Mouse (Mus musculus): ENCODE measurements around the gene Bud31.
"Not testable (repeated sequence)": the region's sequence is repeated elsewhere in the genome, so short reads cannot be mapped to it uniquely, and the experiment has no call there.

The Bud31 gene

DNA sequence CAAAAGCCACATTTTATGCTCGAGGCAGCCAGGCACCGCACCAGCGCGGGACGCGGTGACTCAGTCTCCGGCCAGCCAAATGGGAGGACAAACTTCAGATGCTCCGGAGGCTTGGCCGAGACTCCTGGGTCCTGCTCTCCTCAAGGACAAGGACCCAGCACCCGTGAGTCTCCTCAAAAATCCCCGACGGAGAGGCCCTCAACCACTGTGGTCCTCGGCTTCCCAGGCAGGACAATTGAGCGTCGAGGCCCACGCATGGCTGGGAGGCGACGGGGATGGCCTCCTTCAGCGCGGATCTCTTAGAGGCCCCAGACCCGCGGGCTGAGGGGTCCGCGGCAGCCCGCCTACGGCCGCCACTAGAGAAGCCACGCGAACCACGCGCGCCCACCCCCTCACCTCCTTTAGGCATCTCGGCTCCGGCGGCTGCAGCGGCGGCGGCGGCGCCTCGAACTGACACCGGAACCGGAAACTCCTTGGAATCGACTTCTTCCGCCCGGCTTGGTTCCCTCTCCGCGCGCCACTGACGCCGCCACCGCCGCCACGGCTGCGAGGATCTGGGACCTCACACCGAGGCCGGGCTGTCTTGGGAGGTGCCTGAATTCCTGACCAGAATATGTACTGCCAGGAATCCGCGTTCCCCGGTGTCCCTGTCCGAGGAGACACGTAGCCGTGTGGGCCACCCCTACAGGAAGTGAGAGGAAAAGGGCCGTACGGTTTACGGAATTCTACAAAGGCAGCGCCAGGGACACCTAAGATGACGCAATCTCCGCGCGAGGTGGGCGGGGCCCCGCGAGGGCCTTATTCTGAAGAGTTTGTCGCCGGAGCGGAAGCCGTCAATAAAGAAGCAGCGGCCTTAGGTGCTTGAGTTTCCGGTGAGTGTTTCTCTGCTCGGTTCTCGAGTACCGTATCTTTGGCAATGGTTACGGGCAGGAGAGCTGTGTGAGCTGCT lies at the start of gene Bud31, which contains the start of gene Pdap1:
Gene Bud31 (plus strand): TSS at position 792 of the 949 bp plus-strand sequence.
Gene Pdap1 (minus strand): TSS at position 668 of the 949 bp plus-strand sequence.
- peak; percentile 96 for DNase-seq

DNA sequence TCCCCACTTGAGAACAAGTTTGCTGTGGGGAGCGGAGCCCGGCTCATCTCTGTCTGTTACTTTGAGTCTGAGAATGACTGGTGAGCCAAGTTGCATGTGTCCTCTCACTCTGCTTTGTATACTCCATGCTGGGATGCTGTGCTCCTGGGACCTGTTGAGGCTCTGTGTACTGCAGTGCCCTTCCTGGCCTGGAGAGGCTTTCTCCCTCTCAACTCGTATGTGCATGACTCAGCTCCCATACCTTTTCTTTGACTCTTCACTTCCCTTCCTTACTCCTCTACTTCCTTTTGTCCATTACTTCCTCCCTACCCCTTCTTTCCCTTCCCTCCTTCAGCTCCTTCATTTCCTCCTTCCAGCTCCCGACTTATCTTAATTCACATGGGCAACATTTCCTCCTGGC lies 44.0 kb upstream of the Bud31 start:
- DNase-seq = no peak

DNA sequence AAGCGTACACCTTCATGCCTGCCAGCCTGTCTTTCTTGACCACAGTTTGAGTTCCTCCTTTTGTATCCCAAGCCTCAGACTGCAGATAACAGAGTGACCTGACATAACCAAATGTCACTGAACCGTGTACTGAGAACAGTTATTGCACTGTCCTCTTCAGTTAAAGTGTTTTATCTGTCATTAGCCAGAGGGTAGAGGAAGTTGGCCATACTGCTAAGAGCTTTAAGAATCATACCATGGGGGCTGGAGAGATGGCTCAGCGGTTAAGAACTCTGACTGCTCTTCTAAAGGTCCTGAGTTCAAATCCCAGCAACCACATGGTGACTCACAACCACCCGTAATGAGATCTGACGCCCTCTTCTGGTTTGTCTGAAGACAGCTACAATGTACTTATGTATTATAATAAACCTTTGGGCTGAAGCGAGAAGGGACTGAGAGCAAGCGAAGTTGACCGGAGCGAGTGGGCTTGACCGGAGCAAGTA lies 41.8 kb upstream of the Bud31 start:
- no peak for DNase-seq

DNA sequence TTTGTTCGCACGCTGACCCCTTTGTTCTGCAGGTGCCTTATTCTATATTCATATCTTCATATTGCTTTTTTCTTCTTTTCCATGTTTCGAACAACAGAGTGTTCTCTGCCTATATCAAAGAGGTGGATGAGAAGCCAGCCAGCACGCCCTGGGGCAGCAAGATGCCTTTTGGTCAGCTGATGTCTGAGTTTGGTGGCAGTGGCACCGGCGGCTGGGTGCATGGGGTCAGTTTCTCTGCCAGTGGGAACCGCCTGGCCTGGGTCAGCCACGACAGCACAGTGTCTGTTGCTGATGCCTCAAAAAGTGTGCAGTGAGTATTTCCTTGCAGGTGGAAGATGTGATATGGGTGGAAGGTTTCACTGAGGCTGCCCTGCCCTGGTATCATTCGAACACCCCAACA lies 39.2 kb upstream of the Bud31 start:
- DNase-seq = no peak

DNA sequence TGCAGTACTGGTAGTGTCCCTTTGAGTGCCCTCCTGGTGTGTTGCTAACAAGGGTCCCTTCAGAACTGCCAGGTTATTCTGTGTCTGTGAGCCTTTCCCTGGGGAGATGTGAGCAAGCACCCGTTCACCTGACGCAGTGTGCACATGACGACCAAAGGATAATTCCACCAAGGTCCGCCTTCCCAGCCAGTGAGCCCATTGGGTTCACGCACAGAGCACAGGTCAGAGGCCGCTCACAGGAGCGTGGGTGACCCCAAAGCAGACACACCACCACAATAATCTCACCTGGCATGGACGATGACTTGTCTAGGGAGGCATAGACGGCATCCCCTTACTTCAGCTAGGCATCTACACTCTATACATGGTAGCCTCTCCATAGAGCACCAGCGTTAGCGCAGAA lies 38.7 kb upstream of the Bud31 start:
- DNase-seq = not testable (repeated sequence)

DNA sequence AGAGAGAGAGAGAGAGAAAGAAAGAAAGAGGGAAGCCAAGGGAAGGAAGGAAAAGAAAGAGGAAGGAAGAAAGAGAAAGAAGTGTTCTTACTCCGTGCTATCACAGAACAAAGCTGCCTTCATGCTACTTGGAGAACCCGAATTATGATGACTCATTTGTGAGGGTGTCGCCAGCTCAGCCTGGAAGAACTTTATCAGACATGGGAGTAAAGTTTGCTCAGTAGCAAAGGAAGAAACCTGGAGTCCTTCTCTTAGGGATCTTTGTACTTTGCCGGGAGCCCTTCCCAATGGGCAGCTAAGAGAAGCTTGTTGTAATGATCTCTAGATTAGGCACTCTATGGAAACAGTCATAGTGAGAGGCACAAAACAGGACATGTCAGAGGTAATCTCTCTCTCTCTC lies 37.5 kb upstream of the Bud31 start:
- no peak for DNase-seq

DNA sequence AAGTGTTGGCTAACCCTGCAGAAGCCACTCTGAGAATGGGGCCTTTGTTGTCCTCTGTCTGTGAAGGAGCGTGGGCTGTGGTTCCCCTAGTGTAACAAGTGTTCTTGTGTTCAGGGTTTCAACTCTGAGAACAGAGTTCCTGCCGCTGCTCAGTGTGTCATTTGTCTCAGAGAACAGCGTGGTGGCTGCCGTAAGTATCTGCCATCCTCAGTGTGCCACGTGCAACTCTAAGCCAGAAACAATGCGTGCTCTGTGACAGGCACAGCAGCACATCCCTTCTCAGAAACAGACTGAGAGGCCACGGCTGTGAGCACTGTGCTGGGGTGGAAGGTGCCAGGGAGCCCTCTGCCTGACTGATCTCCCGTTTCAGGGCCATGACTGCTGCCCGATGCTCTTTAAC lies 35.8 kb upstream of the Bud31 start:
- no peak for DNase-seq

DNA sequence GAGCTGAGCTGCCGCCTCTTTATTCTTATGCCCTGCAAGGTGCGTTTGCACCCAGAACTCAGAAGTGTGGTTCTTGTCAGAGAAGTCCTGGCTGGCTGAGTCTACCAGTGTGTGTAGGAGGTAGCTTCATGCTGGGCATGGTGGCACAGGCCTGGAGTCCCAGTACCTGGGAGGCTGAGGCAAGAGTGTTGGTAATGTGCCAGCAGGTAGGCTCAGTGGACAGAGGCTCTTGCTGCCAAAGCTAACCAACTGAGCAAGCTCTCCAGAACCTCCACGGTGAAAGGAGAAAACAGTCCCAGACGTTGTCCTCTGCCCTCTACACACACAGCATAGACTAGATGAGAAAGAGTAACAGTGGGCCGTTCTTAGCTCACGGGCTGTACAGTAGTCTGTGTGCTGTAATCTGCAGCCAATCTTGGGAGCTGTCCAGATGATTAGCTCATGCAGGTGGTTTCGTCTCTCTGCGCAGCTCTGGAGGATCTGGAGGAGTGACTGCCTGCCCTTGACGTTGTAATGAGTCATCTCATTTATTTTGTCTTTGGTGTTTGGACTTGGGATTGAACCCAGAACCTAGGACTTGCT lies 34.4 kb upstream of the Bud31 start:
- no peak for DNase-seq

DNA sequence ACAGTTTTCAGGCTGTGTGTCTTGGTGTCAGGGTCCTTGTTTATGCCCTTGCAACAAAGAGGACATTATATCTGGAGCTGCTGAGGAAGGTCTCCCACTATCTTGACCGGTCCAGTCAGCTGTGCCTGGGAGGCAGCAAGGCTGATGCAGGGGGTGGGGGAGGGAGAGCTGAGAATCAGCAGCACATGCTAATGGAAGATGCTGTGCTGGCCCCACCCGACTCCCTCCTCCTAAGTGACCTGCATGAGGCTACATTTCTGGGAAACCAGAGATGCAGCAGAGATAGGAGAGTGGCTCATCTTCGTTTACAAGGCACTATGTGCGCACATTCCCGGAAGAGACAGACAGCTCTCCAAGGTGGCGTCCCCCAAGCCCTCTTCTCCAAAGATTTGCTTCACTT lies 29.8 kb upstream of the Bud31 start:
- no peak for DNase-seq

DNA sequence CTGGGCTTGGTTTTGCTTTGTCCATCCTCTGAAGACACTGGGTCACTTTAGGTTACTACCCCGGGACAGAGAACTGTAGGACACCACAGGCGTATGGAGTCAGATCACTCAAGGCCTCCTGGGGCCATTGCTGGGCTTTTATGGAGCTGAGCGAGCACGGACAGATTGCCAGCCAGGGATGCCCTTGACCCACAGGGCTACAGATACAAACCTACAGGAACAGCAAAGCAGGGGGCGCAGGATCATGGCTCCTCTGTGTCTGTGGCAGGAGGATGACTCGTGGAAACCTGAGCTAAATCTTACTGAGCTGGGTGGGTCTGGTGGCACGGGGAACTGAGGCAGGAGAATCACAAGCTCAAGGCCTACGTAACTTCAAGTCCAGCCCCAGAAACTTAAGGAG lies 27.6 kb upstream of the Bud31 start:
- DNase-seq = no peak

DNA sequence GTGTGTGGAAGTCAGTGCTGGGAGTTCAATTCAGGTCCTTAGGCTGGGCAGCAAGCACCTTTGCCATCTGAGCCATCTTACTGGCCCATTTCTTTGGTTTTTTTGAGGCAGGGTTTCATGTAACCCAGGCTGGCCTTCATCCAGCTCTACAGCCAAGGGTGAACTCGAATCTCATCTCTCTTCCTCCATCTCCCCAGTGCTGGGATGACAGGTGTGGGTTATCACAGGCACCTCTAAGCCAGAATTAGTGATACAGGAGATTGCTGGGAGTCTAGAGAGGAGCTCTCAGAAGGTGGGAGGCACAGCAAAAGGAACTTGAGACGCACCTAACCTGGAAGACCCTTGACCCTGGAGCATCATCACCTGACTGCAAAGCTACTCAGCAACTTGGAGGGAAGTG lies 26.7 kb upstream of the Bud31 start:
- DNase-seq = peak; percentile 15

DNA sequence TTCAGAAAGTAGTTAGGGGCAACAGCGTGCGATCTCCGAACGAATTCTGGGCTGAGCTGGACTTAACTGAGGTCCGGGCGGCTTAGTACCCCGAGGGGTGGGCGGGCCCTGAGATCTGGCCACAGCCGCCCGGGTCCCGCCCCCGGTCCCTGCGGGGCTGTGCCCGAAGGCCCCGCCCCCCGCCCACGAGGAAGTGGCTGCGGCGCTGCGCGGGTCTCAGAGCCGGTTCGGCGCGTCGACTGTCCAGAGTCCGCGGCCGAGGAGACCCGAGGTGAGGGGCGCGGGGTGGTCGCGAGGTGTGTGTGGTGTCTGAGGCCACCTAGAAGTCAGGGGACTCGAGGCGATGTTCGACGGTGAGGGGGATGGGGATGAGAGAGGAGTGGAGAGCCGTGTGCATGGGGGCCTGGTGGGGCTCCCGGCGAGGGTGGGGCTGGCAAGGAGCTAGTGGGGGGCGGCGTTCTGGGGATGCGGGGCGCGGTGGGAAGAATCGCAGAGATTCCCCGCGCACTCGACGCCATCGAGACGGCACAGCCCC lies 26.0 kb upstream of the Bud31 start, which contains the start of gene Arpc1b:
Gene Arpc1b (plus strand): TSS at position 145 of the 535 bp plus-strand sequence.
- DNase-seq = peak; percentile 66

DNA sequence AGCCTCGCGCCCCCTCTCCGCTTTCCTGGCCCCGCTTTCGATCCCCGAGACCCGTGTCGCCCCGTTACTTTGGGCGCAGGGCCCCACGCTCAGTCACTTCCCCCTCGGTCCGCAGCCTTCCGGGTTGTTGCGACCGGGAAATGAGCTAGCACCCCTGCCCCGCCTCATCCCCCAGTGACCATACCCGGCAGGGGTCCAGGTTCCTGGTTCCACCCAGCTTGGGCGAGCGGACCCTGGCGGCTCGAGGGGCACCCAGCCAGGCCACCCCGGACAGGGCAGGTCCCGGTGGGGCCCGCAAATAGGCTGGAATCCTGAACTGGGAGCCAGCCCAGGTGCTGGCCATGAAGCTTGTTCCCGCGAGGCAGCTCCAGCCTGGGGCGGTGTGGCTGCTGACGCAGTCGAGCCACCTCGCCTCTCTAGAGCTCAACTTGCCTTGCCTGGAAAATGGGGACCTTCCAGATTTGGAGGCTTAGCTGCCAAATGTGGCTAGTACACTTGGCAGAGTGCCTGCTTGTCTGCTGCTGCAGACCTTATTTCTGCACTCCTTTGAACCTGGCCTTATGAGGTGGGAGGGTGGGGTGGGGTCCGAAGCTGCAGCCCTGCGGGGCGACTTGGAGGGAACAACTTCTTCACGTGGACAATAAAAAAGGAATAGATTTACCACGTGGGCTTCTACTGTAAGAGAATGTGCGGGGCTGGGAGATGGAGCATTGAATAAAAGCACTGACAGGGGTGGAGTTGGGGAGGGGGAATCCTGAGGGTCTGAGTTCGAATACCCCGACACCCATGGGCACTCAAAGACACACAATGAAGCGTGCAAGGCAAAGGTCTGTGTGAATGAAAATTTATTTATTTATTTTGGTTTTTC lies 25.3 kb upstream of the Bud31 start:
- DNase-seq = peak; percentile 57

DNA sequence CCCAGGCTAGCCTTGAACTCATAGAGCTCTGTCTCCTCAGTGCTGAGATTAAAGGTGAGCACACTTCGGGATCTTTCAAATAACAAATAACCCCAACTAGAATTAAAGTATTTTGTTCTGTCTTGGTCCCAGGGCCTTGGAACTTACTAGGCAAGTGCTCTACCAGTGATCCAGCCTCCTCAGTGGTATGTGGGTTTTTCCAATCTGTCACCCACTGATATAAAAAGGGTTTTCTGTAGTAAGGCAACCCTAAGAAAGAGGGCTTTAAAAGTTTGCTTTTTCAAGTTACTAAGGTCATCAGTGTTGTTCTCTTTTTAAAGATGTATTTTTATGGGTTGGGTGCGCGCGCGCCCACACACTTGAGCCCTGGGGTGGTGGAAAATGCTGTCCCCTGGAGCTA lies 24.4 kb upstream of the Bud31 start:
- DNase-seq = no peak

DNA sequence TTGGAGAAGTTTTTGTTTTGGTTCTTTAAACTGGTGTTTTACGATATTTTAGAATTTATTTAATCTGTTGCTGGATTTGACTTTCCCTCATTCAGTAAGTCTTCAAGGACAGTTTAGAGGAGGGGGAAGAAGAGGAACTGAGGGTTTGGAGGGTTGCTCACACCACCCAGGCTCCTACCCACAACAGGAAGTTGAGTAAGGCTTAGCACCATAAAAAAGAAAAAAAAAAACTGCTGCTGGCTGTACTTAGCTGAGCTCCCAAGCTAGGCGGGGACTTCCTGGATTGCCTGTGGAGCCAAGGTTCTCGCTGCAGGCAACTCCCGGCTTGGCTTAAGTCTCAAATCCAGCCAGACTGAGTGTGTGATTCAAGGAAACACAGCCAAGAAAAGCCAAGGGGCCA lies 23.8 kb upstream of the Bud31 start:
- peak; percentile 75 for DNase-seq

DNA sequence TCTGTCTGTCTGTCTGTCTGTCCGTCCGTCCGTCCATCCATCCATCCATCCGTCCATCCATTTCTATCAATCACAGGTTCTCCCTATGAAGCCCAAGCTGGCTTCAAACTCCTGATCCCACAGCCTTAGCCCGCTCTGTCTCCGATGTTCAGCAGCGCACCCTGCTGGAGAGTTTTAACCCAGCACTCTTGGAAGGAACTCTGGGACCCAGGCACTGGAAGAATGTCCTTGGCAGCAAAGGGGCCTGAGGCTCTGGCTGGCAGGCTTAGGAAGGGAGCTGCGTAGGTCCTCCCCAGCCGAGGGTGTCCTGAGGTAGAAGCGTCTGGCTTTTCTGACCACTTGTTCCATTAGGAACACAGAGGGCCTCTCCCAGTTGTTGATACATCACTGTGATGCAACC lies 23.2 kb upstream of the Bud31 start:
- peak; percentile 59 for DNase-seq

DNA sequence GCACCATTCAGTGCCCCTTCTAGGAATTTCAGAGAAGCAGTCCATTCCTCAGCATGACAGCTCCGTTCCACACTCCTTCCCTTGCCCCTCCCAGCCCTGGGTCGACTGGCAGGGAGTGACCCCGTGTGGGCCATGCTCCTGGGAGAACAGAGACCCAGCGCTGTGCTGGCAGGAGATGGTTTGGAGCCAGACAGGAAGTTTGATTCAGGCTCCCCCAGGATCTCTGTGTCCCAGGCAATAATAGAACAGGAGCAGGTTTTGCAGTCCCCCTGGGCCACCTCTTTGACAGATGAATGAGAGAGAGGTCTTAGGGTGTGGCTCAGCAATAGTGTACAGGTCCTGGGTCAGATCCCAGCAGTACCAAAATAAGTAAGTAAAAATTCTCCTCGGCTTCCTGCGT lies 22.2 kb upstream of the Bud31 start:
- peak; percentile 28 for DNase-seq

DNA sequence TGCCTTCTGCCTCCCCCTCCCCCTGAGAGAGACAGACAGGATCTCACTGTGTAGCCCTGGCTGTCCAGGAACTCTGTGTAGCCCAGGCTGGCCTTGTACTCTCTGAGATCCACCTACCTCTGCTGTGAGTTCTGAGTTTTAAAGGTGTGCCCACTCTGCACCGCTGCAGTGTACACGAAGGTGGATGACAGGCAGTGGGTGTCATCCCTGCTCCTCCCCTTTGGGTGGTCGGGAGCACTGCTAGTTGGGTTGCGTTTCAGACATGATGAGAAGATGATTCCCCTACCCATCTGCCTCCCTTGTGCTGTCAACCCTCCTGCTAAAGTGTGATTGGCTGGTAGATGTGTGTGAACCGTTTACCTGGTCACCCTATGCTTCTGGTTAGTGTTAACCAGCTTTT lies 21.7 kb upstream of the Bud31 start:
- DNase-seq = no peak

DNA sequence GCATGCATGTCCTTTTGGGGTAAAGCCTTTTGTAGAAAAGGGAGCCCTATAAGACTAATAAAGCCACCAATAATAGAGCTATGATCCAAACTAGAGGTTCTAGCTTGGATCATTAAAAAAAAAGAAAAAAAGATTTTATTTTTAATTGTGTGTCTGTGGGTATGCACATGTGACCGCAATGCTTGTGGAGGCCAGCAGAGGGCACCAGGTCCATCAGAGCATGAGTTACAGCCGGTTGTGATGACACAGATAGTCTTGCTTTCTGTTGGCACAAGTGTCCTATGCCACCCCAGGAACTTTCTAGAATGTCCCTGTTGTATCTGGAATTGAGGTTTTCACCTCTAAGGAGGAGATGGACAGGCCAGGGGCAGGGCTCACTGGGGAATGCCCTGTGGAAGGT lies 20.8 kb upstream of the Bud31 start:
- DNase-seq = no peak

DNA sequence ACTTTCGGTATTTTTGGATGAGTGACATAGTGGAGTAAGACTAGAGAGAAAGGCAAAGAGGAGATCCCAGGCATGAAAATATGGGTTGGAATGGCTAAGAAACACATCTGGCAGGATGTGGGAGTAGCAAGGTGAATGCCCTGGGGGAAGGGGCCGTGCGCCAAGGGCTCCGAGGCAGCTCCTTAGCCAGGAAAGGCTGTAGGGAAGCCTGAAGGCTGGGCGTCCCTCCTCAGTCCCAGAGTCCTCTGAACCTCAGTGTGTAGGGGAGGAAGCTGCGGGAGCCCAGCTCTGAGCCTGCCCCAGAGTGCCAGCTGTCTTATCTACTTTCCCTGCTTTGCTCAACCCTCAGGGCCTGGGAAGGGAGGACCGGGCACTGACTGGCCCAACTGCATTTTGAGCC lies 19.2 kb upstream of the Bud31 start:
- DNase-seq = no peak

DNA sequence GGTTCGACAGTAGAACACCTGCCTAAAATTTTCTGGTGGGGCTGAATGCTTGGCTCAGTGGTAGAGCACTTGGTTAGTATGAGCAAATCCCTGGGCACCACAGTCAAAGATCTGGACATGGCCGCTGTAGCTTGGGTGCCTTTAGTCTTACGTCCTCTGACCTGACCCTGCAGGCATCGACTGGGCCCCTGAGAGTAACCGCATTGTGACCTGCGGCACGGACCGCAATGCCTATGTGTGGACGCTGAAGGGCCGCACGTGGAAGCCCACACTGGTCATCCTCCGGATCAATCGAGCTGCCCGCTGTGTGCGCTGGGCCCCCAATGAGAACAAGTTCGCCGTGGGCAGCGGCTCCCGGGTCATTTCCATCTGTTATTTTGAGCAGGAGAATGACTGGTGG lies 16.8 kb upstream of the Bud31 start:
- no peak for DNase-seq

DNA sequence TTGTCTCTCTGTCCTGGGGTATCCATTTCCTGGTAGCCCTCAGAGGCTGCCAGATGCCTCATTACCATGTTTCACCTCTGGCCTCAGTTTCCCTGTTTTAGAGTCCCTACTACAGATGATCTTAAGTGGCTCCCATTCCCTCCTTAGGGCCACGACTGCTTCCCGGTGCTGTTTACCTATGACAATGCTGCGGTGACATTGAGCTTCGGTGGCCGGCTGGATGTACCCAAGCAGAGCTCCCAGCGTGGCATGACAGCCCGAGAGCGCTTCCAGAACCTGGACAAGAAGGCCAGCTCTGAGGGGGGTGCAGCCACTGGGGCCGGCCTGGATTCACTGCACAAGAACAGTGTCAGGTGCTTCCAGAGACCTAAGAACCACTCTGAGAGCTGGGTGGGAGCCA lies 13.6 kb upstream of the Bud31 start:
- no peak for DNase-seq

DNA sequence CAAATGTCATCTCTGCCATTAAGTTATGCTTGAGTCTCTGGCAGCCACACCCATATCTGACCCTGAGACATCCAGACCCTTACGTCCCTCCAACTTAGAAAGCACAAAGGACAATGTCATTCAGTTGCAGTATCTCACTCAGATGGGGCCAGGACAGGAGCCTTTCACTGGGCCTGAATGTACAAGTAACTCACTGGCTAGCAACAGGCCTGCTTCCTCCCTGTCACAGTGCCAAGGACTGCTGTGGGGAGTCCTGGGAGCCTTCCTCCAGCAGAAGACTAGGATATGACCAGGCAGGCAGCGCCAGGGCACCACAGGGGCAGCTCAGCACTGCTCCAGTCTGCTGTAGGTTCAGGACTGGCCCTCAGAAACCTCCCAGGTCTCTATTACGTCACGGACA lies 11.0 kb upstream of the Bud31 start:
- no peak for DNase-seq
